Mouse (Mus musculus) stomach, postnatal 0 days (tissue): ENCODE data around the gene Ccdc86.
A peak's percentile ranks its signal among the peaks of the same experiment; 100 is the strongest.

Experiments
- CTCF ChIP-seq: IDR thresholded peaks from 2 replicates; pipeline ENCODE4 v1.5.1; 2016; ENCODE audit warnings: antibody characterized with exemption, low read depth, mild to moderate bottlenecking, moderate library complexity
- EP300 ChIP-seq: optimal IDR thresholded peaks from 2 replicates; pipeline ENCODE3; 2016; ENCODE audit warnings: antibody characterized with exemption

DNA sequence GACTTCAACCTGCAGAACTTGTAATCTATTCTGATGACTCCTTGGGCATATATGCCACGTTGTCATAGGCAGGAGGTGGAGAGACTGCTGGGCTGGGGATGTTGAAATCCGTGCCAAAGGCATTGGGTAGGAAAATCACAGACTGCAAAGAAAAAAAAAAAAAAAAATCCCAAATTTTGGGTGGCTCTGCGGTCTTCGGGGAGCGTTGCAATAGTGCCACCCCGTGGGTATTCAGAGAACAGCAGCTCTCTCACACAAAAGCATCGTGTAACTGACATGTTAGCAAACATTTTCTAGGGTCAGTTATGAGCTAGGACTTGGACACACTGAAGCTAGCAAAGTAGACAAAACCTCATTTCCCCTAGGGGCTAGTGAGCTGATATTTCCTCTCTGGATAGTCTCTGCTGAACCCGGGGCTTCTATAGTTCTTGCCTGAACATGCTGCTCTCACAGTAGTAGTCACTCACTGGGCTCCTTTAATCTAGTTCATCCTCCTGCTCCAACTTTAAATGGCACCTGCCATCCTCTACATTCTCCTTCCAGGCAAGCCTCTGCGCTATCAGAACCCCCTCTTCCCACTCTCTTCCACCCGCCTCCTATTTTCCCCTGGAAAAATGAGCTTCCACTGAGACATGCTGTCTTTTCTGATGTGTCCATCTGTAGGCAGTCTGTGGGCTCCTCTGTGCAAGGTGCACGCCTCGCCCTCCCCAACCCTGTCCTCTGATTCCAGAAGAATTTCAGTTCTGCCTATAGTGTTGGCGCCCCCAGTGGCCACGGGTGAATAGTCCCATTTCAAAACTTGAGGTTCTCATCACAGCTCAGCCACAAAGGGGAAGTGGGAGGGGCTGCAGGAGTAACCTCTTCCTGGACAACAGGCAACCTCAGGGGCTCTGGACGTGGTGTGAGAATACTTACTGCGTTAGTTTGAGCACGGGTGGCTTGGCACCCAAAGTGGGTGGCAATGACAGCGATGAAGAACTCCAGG, 30.4 kb upstream of the Ccdc86 start:
- peak; percentile 87 for TF ChIP-seq CTCF
- no peak for TF ChIP-seq EP300
